Mouse (Mus musculus): ENCODE measurements around the gene Adsl. TPM values are rescaled to one million over a fixed set of nuclear protein-coding genes. Genes with fewer than 3 reads are reported as not detected.
"Not testable (repeated sequence)": the region's sequence is repeated elsewhere in the genome, so short reads cannot be mapped to it uniquely, and the experiment has no call there.

The Adsl gene
- polyA plus RNA-seq, 1 experiment from 2014 or later: 135 TPM

DNA sequence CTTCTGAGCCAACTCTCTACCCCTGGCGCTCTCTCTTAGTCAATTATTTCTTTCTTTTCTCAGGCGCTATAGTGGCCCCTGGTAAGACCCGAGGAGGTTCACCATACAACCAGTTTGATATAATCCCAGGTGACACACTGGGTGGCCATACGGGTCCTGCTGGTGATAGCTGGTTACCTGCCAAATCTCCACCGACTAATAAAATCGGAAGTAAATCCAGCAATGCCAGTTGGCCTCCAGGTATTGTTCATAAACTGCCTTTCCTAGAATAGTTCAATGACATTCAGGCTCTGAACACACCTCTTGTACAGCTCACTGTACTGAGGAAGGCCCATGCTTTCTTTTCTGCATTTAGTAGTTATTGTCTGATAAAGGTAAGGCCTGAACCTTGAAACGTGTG, 31.7 kb upstream of the Adsl start:
- no peak overlapping the region for H3K9ac ChIP-seq (ENCODE audit: low read length)
- H3K9me3 ChIP-seq (ENCODE audit: control insufficient read depth, low read length): no peaks in the 10 kb centered on the region
- H3K27me3 ChIP-seq (ENCODE audit: control insufficient read depth, insufficient read depth, low read depth, low read length): no peaks in the 10 kb centered on the region
- no peak overlapping the region for H3K4me2 ChIP-seq (ENCODE audit: low read depth, low read length)
- peaks cover 44% of the 10 kb centered on the region for H3K36me3 ChIP-seq (ENCODE audit: control insufficient read depth, insufficient read depth, low read length)
- ATAC-seq (ENCODE audit: low read depth): no peak
- H3K4me1 ChIP-seq (replicated peaks; ENCODE audit: control insufficient read depth, insufficient read depth, low read length): no peaks in the 10 kb centered on the region
- no peak overlapping the region for H3K4me3 ChIP-seq (ENCODE audit: low read length)
- WGBS: 92% methylated on average over 7 of the region's 7 CpGs
- H3K27ac ChIP-seq (ENCODE audit: low read length): no peak overlapping the region

DNA sequence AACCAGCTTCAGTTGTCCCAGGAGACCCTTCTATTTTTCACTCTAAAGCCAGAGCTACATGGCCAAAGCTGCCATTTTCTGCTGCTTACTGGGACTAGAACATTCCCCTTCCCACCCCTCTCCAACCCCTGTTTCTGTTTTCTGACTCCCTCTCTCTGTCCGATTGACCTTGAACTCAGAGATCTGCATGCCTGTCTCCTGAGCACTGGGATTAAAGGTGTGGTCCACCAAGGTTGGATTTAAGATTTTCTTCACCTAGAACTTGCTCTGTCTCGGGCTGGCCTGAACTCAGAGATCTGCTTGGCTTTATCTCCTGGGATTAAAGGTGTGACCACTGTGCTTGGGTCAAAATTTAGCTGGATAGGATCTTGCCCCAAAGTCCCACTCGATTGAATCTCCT, 27.9 kb upstream of the Adsl start:
- no peak overlapping the region for H3K9ac ChIP-seq (ENCODE audit: low read length)
- no peak overlapping the region for H3K4me3 ChIP-seq (ENCODE audit: low read length)
- H3K4me2 ChIP-seq (ENCODE audit: low read depth, low read length): no peak overlapping the region
- H3K36me3 ChIP-seq (ENCODE audit: control insufficient read depth, insufficient read depth, low read length): peaks cover 43% of the 10 kb centered on the region
- no peaks in the 10 kb centered on the region for H3K27me3 ChIP-seq (ENCODE audit: control insufficient read depth, insufficient read depth, low read depth, low read length)
- H3K4me1 ChIP-seq (replicated peaks; ENCODE audit: control insufficient read depth, insufficient read depth, low read length): no peaks in the 10 kb centered on the region
- no peak for ATAC-seq (ENCODE audit: low read depth)
- H3K27ac ChIP-seq (ENCODE audit: low read length): no peak overlapping the region
- no peaks in the 10 kb centered on the region for H3K9me3 ChIP-seq (ENCODE audit: control insufficient read depth, low read length)
- WGBS: 95% methylated on average over 3 of the region's 3 CpGs

DNA sequence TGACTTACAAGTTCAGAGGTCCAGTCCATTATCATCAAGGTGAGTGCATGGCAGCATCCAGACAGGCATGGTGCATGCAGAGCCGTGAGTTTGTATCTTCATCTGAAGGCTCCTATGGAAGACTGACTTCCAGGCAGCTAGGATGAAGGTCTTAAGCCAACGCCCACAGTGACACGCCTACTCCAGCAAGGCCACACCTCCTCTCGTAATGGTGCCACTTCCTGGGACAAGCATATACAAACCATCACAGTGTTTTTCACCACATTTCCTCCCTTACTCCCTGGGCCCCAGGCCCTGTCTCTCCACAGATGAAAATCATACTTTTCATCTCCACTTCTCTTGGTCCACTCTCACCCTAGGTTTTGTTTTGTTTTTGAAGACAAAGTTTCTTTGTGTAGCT, 26.5 kb upstream of the Adsl start:
- no peak overlapping the region for H3K9ac ChIP-seq (ENCODE audit: low read length)
- no peak overlapping the region for H3K27ac ChIP-seq (ENCODE audit: low read length)
- WGBS: 68% methylated on average over 4 of the region's 4 CpGs
- no peaks in the 10 kb centered on the region for H3K9me3 ChIP-seq (ENCODE audit: control insufficient read depth, low read length)
- H3K4me2 ChIP-seq (ENCODE audit: low read depth, low read length): no peak overlapping the region
- no peak for ATAC-seq (ENCODE audit: low read depth)
- no peaks in the 10 kb centered on the region for H3K4me1 ChIP-seq (replicated peaks; ENCODE audit: control insufficient read depth, insufficient read depth, low read length)
- H3K4me3 ChIP-seq (ENCODE audit: low read length): no peak overlapping the region
- no peaks in the 10 kb centered on the region for H3K27me3 ChIP-seq (ENCODE audit: control insufficient read depth, insufficient read depth, low read depth, low read length)
- H3K36me3 ChIP-seq (ENCODE audit: control insufficient read depth, insufficient read depth, low read length): peaks cover 45% of the 10 kb centered on the region

DNA sequence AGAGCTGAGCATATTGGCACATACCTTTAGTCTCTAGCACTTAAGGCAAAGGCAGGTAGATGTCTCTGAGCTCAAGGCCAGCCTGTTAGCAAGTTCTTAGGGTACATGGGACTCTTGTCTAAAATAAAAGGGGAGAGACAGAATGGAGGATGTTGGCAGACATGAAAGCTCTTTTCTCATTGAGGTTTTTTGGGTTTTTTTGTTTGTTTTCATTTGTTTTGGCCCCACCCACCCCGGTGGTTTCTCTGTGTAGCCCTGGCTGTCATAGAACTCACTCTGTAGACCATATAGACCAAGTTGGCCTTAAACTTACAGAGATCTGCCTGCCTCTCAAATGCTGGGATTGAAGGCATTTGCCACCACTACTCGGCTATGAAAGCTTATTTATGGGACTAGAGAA, 24.1 kb upstream of the Adsl start:
- Histone ChIP-seq H3K4me1 (replicated peaks; ENCODE audit: control insufficient read depth, insufficient read depth, low read length) (no peaks in the 10 kb centered on the region), H3K27ac (ENCODE audit: low read length) (no peak overlapping the region), H3K9me3 (ENCODE audit: control insufficient read depth, low read length) (no peaks in the 10 kb centered on the region), H3K36me3 (ENCODE audit: control insufficient read depth, insufficient read depth, low read length) (peaks cover 40% of the 10 kb centered on the region), H3K27me3 (ENCODE audit: control insufficient read depth, insufficient read depth, low read depth, low read length) (no peaks in the 10 kb centered on the region), H3K4me2 (ENCODE audit: low read depth, low read length) (no peak overlapping the region), H3K9ac (ENCODE audit: low read length) (no peak overlapping the region), H3K4me3 (ENCODE audit: low read length) (no peak overlapping the region)
- ATAC-seq (ENCODE audit: low read depth): no peak
- 86% methylated on average over 2 of the region's 2 CpGs for WGBS

DNA sequence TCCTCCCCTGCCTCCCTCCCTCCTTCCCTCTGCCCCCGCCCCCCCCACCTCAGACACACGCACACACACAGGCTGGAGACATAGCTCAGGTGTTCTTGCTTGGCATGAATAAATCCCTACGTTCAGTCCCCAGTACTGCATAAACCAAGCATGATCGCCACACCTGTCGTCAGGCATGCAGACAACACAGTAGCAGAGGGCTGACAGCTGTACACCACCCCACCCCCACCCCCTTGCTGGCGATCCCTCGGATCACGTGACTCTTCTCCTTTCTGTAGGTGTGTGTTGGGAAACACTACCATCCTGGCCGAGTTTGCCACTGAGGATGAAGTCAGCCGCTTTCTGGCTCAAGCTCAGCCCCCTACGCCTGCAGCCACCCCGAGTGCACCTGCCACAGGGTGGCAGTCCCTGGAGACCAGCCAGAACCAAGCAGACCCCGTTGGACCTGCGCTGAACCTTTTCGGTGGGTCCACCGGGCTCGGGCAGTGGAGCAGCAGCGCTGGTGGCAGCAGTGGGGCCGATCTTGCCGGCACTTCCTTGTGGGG, 19.4 kb upstream of the Adsl start:
- no peak overlapping the region for H3K4me2 ChIP-seq (ENCODE audit: low read depth, low read length)
- no peak overlapping the region for H3K9ac ChIP-seq (ENCODE audit: low read length)
- ATAC-seq (ENCODE audit: low read depth): no peak
- H3K27ac ChIP-seq (ENCODE audit: low read length): no peak overlapping the region
- 79% methylated on average over 20 of the region's 20 CpGs for WGBS
- peaks cover 2% of the 10 kb centered on the region; the same call in 1 of the 2 replicates for H3K4me1 ChIP-seq (replicated peaks; ENCODE audit: control insufficient read depth, insufficient read depth, low read length)
- H3K27me3 ChIP-seq (ENCODE audit: control insufficient read depth, insufficient read depth, low read depth, low read length): no peaks in the 10 kb centered on the region
- peaks cover 26% of the 10 kb centered on the region for H3K36me3 ChIP-seq (ENCODE audit: control insufficient read depth, insufficient read depth, low read length)
- no peaks in the 10 kb centered on the region for H3K9me3 ChIP-seq (ENCODE audit: control insufficient read depth, low read length)
- no peak overlapping the region for H3K4me3 ChIP-seq (ENCODE audit: low read length)

DNA sequence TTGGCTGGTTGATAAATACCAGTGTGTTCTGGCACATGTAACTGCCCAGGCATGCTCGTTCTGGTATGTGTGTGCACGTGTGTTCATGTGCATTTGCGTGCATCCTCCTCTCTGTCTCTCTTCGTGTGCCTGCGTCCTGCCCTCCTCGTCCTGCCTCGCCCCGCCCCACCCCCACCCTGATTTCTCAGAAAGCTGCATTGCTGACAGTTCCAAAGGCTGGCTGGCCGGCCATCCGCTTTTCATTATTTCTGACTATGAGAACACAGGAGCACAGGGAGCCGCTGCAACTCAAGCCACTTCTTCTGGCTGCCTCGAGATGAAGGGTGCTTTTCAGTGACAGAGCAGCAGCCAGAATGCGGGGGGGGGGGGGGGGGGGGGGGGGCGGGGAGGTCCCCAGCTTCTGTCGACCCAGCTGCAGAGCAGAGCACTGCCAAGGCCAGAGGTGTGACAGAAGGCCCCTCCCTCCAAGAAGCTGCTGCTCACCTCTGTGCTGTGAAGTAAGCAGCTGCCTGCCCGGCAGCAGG, 18.2 kb upstream of the Adsl start:
- Histone ChIP-seq H3K27ac (ENCODE audit: low read length) (no peak overlapping the region), H3K27me3 (ENCODE audit: control insufficient read depth, insufficient read depth, low read depth, low read length) (no peaks in the 10 kb centered on the region), H3K4me1 (replicated peaks; ENCODE audit: control insufficient read depth, insufficient read depth, low read length) (peaks cover 2% of the 10 kb centered on the region; the same call in 1 of the 2 replicates), H3K9ac (ENCODE audit: low read length) (no peak overlapping the region), H3K4me2 (ENCODE audit: low read depth, low read length) (no peak overlapping the region), H3K4me3 (ENCODE audit: low read length) (no peak overlapping the region), H3K36me3 (ENCODE audit: control insufficient read depth, insufficient read depth, low read length) (peaks cover 24% of the 10 kb centered on the region), H3K9me3 (ENCODE audit: control insufficient read depth, low read length) (no peaks in the 10 kb centered on the region)
- peak; percentile 49; the same call in 1 of the 2 replicates for ATAC-seq (ENCODE audit: low read depth)
- WGBS: 29% methylated on average over 14 of the region's 16 CpGs

DNA sequence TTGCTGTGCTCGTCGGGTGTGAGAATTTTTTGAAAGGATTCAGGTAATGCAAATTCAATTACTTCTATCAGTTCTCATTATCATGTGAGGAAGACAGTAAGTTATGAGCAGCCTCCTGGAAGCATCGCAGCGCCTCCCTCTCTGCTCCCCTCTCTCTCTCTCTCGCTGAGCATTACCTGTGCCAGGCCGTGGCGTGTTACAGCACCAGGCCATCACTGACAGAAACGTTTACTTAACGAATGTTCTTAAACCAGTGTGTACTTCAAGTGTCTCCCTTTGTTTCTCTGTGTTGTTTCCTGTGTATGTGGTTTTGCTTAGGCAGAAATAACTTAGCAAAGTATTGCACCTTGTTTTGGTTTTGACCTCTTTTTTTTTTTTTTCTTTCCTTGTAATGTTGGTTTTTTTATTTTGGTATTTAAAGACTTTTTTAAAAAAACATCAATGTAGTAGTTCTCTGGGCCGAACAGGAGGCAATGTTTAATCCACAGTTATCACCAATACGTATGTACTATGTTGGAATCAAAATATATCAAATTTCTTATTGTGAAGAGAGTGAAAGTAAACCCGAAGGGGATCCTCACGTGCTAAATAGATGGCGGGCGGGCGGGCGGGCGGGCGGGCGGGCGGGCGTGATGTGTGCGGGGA, 17.5 kb upstream of the Adsl start:
- not testable (repeated sequence) for H3K4me1 ChIP-seq (replicated peaks; ENCODE audit: control insufficient read depth, insufficient read depth, low read length); H3K4me2 ChIP-seq (ENCODE audit: low read depth, low read length); H3K9ac ChIP-seq (ENCODE audit: low read length); H3K9me3 ChIP-seq (ENCODE audit: control insufficient read depth, low read length); H3K4me3 ChIP-seq (ENCODE audit: low read length); H3K27ac ChIP-seq (ENCODE audit: low read length); ATAC-seq (ENCODE audit: low read depth); H3K27me3 ChIP-seq (ENCODE audit: control insufficient read depth, insufficient read depth, low read depth, low read length)
- H3K36me3 ChIP-seq (ENCODE audit: control insufficient read depth, insufficient read depth, low read length): peaks cover 24% of the 10 kb centered on the region
- WGBS: 85% methylated on average over 23 of the region's 23 CpGs

DNA sequence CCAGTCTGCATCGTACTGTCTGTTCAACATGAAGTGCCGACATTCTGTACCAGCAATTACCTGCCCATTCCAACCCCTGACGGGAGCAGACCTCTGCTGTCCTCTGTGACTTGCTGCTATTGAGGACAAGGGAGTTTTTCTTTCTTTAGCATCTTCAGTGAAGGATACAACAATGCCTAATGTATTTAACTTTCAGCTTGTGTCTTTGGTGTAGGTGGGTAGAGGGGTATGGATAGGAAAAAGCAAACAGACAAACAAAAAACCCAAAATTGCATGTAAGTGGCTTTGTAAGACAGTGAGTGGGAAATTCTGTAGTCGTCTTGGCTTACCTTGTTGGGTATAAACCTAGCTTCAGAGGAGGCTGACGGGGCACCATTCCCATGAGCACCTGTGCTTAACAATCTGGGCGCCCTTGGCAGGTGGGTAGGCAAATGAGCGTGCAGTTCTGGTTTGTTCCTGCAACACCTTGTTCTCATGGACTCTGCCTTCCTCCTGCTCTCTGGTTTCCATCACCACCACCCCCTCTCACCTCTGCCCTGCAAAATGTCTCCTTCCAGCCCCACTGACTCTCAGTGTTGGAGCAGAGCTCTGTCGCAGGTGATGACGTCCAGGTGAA, 16.8 kb upstream of the Adsl start:
- ATAC-seq (ENCODE audit: low read depth): no peak

DNA sequence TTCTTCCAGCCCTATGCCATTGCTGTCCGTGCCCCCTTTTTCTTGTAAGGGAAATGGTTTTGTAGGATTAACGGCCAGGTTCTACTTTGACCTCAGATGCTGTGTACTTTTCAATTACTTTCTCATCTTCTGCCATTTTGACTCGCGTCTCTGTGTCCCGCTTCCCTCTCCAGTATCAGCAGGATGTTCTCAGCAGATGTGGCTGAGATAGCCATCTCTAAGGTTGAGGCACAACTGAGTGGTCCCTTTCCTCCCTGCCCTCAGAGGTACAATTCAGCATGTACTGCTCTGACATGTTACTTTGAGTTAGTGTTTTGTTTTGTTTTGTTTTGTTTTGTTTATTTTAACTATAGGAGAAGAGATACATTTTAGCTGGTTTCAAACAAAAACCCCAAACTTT, 13.4 kb upstream of the Adsl start:
- Histone ChIP-seq H3K4me3 (ENCODE audit: low read length) (no peak overlapping the region), H3K4me1 (replicated peaks; ENCODE audit: control insufficient read depth, insufficient read depth, low read length) (peaks cover 2% of the 10 kb centered on the region; the same call in 1 of the 2 replicates), H3K9ac (ENCODE audit: low read length) (no peak overlapping the region), H3K27me3 (ENCODE audit: control insufficient read depth, insufficient read depth, low read depth, low read length) (no peaks in the 10 kb centered on the region), H3K4me2 (ENCODE audit: low read depth, low read length) (no peak overlapping the region), H3K36me3 (ENCODE audit: control insufficient read depth, insufficient read depth, low read length) (peaks cover 2% of the 10 kb centered on the region; the same call in 1 of the 2 replicates), H3K9me3 (ENCODE audit: control insufficient read depth, low read length) (no peaks in the 10 kb centered on the region), H3K27ac (ENCODE audit: low read length) (no peak overlapping the region)
- ATAC-seq (ENCODE audit: low read depth): no peak
- 92% methylated on average over 5 of the region's 5 CpGs for WGBS

More for the DNA sequence above, 16.8 kb upstream of the Adsl start:
- no peaks in the 10 kb centered on the region for H3K9me3 ChIP-seq (ENCODE audit: control insufficient read depth, low read length)
- no peak overlapping the region for H3K4me2 ChIP-seq (ENCODE audit: low read depth, low read length)
- H3K4me1 ChIP-seq (replicated peaks; ENCODE audit: control insufficient read depth, insufficient read depth, low read length): peaks cover 2% of the 10 kb centered on the region; the same call in 1 of the 2 replicates
- WGBS: 91% methylated on average over 9 of the region's 9 CpGs
- H3K27ac ChIP-seq (ENCODE audit: low read length): no peak overlapping the region
- H3K4me3 ChIP-seq (ENCODE audit: low read length): no peak overlapping the region
- peaks cover 19% of the 10 kb centered on the region for H3K36me3 ChIP-seq (ENCODE audit: control insufficient read depth, insufficient read depth, low read length)
- H3K9ac ChIP-seq (ENCODE audit: low read length): no peak overlapping the region
- no peaks in the 10 kb centered on the region for H3K27me3 ChIP-seq (ENCODE audit: control insufficient read depth, insufficient read depth, low read depth, low read length)

Data from lung, embryonic 16.5 days (tissue).